Mouse (Mus musculus) stomach, embryonic 14.5 days (tissue): ENCODE results near the gene Gm13128. TPM values are rescaled to one million over a fixed set of nuclear protein-coding genes. Genes with fewer than 3 reads are reported as not detected.

Experiments used
- polyA plus RNA-seq: library from polyadenylated mRNA; unstranded; fragments of >200 nt; fragmentation: Nextera tagmentation; extraction: Ambion mirVana; gene quantifications from 2 replicates; pipeline ENCODE4 v1.2.1, GENCODE M21; 2014

Gene Gm13128
- polyA plus RNA-seq, 1 experiment from 2014 or later: not detected

Other genes with a start within 250 kb of the Gm13128 start
- not detected in 2 replicates for gene Gm13102, start 223.8 kb upstream of the Gm13128 start, polyA plus RNA-seq
- not detected in 2 replicates for gene Oog3, start 167.6 kb upstream of the Gm13128 start, polyA plus RNA-seq
- not detected in 2 replicates for gene Oog2, start 139.5 kb upstream of the Gm13128 start, polyA plus RNA-seq
- not detected in 2 replicates for gene C87977, start 116.9 kb upstream of the Gm13128 start, polyA plus RNA-seq
- gene Pramel5, start 49.8 kb upstream of the Gm13128 start, polyA plus RNA-seq: not detected in 2 replicates
- not detected in 2 replicates for gene Gm13119, start 27.7 kb downstream of the Gm13128 start, polyA plus RNA-seq
- not detected in 2 replicates for gene Pramef20, start 47.7 kb downstream of the Gm13128 start, polyA plus RNA-seq
- 0.13 and 0.31 TPM in 2 replicates for gene Pramef12, start 78.2 kb downstream of the Gm13128 start, polyA plus RNA-seq
- gene 1700012P22Rik, start 108.5 kb downstream of the Gm13128 start, polyA plus RNA-seq: not detected in 2 replicates
- not detected in 2 replicates for gene Gm9944, start 123.1 kb downstream of the Gm13128 start, polyA plus RNA-seq
- gene Aadacl3, start 133.5 kb downstream of the Gm13128 start, polyA plus RNA-seq: not detected in 2 replicates
- gene 9430007A20Rik, start 189.6 kb downstream of the Gm13128 start, polyA plus RNA-seq: not detected in 2 replicates
- gene Gm13124, start 234.9 kb downstream of the Gm13128 start, polyA plus RNA-seq: not detected in 2 replicates